Mouse (Mus musculus) kidney, adult 2 months (tissue): ENCODE data around the gene Rbfox3.

Experiments
- CTCF ChIP-seq: fragments of 200-500 bp; conservative IDR thresholded peaks from 2 replicates; pipeline ENCODE4 v1.5.1; 2011; ENCODE audit warnings: low read depth, mild to moderate bottlenecking, control low read depth, low read length, moderate library complexity, mixed read lengths; ENCODE audit not compliant: insufficient read depth, insufficient read length
- POLR2A ChIP-seq: fragments of 200-500 bp; IDR thresholded peaks from one replicate; pipeline ENCODE4 v1.6.1; 2011; ENCODE audit warnings: low read depth, low read length, control low read depth

GRCm38 (mm10) chr11:118494001-118494737 lies 417.2 kb downstream of the Rbfox3 start:
- no peak for TF ChIP-seq POLR2A
- TF ChIP-seq CTCF: no peak
